Mouse (Mus musculus) embryo, embryonic 11 days (tissue): ENCODE data around the gene Tmed4.
A peak's percentile ranks its signal among the peaks of the same experiment; 100 is the strongest.

Experiments used
- DNase-seq: peaks from one replicate; pipeline ENCODE4 v3.0.0-alpha.2; 2015

The Tmed4 gene

GRCm38 (mm10) chr11:6274387-6275093 lies at the start of gene Tmed4:
Gene Tmed4 (minus strand): TSS chr11:6274870.
- DNase-seq: peak; percentile 99

GRCm38 (mm10) chr11:6323348-6323747 lies 48.7 kb upstream of the Tmed4 start:
- no peak for DNase-seq

GRCm38 (mm10) chr11:6322086-6322485 lies 47.4 kb upstream of the Tmed4 start:
- DNase-seq: no peak

GRCm38 (mm10) chr11:6319374-6319773 lies 44.7 kb upstream of the Tmed4 start:
- DNase-seq: no peak

GRCm38 (mm10) chr11:6318559-6318958 lies 43.9 kb upstream of the Tmed4 start:
- no peak for DNase-seq

- no peak for DNase-seq
Measured at GRCm38 (mm10) chr11:6316821-6317220, 42.2 kb upstream of the Tmed4 start.

- no peak for DNase-seq
Measured at GRCm38 (mm10) chr11:6313874-6314406, 39.3 kb upstream of the Tmed4 start.

GRCm38 (mm10) chr11:6308181-6308580 lies 33.5 kb upstream of the Tmed4 start:
- no peak for DNase-seq

- no peak for DNase-seq
Measured at GRCm38 (mm10) chr11:6305943-6306430, 31.3 kb upstream of the Tmed4 start.

- no peak for DNase-seq
Measured at GRCm38 (mm10) chr11:6302793-6303192, 28.1 kb upstream of the Tmed4 start.

GRCm38 (mm10) chr11:6299435-6299834 lies 24.8 kb upstream of the Tmed4 start:
- DNase-seq: no peak

- no peak for DNase-seq
Measured at GRCm38 (mm10) chr11:6296077-6296476, 21.4 kb upstream of the Tmed4 start.

- no peak for DNase-seq
Measured at GRCm38 (mm10) chr11:6294632-6295031, 20.0 kb upstream of the Tmed4 start.

- no peak for DNase-seq
Measured at GRCm38 (mm10) chr11:6293601-6294000, 18.9 kb upstream of the Tmed4 start.

GRCm38 (mm10) chr11:6292988-6293349 lies 18.3 kb upstream of the Tmed4 start:
- no peak for DNase-seq

GRCm38 (mm10) chr11:6292116-6292987 lies 17.7 kb upstream of the Tmed4 start:
- peak; percentile 84 for DNase-seq

- peak; percentile 100 for DNase-seq
Measured at GRCm38 (mm10) chr11:6291401-6292115, 16.9 kb upstream of the Tmed4 start, which contains the start of gene Ogdh. Gene Ogdh (plus strand): TSS chr11:6291633.

GRCm38 (mm10) chr11:6290883-6291282 lies 16.2 kb upstream of the Tmed4 start:
- DNase-seq: peak; percentile 12

- DNase-seq: no peak
Measured at GRCm38 (mm10) chr11:6290138-6290537, 15.5 kb upstream of the Tmed4 start.

GRCm38 (mm10) chr11:6282940-6283339 lies 8.3 kb upstream of the Tmed4 start:
- DNase-seq: no peak

- no peak for DNase-seq
Measured at GRCm38 (mm10) chr11:6276466-6276865, 1.8 kb upstream of the Tmed4 start.

GRCm38 (mm10) chr11:6275094-6275484 lies 419 bp upstream of the Tmed4 start:
- DNase-seq: no peak

- no peak for DNase-seq
Measured at GRCm38 (mm10) chr11:6273607-6274006, 1.1 kb downstream of the Tmed4 start.
